ENCODE assay signal across 8 mouse cellular contexts in the genomic region with DNA sequence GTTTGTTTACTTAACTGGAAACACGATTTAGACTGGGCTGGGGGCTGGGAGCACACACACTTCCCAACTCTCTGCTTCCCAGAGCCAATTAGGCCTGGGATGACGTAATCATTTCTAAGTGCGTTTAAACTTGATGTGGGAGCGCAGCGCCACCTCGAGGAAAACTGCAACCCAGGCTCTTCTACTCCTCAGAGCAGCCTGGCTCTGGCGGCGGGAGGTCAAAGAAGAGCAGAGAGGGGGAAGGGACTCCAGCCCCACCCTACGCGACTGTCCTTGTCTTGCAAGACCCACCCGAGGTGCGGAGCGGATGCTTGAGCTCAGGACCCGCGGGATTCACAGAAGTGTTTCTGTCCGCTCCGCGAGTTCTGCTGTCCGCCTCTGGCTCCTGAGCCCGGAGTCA. TPM values are rescaled to one million over a fixed set of nuclear protein-coding genes. Genes with fewer than 3 reads are reported as not detected.
A peak's percentile ranks its signal among the peaks of the same experiment; 100 is the strongest.
DNase-seq lines count a peak whose midpoint lies in the region; ATAC-seq and TF ChIP-seq lines count a peak whose summit lies in the region.

No protein-coding gene starts in this region.

- TF ChIP-seq CTCF in heart, postnatal 0 days (IDR thresholded peaks at IDR 0.05; ENCODE audit: low read depth): peak; percentile 93
- peak; percentile 95 for TF ChIP-seq CTCF in stomach, postnatal 0 days (IDR thresholded peaks at IDR 0.05; ENCODE audit: low read depth)

- 2% methylated on average over 20 of the region's 20 CpGs for WGBS in forebrain, embryonic 13.5 days
- WGBS in heart, postnatal 0 days: 1% methylated on average over 20 of the region's 20 CpGs
- WGBS in liver, embryonic 15.5 days (ENCODE audit: insufficient replicate concordance): 3% methylated on average over 20 of the region's 20 CpGs
- WGBS in neural tube, embryonic 11.5 days: under 1% methylated on average over 20 of the region's 20 CpGs
- 4% methylated on average over 20 of the region's 20 CpGs for WGBS in stomach, postnatal 0 days

- no peaks in the 10 kb centered on the region for H3K9me3 ChIP-seq in forebrain, embryonic 13.5 days (replicated peaks)
- H3K9me3 ChIP-seq in heart, postnatal 0 days (replicated peaks; ENCODE audit: control insufficient read depth, low read length): no peaks in the 10 kb centered on the region
- no peaks in the 10 kb centered on the region for H3K9me3 ChIP-seq in liver, embryonic 15.5 days (replicated peaks)
- no peaks in the 10 kb centered on the region for H3K9me3 ChIP-seq in neural tube, embryonic 11.5 days (ENCODE audit: control insufficient read depth, low read length)
- H3K9me3 ChIP-seq in stomach, postnatal 0 days (ENCODE audit: control insufficient read depth, low read length): no peaks in the 10 kb centered on the region

- H3K27ac ChIP-seq in forebrain, embryonic 13.5 days: no peak overlapping the region
- no peak overlapping the region for H3K27ac ChIP-seq in heart, postnatal 0 days (ENCODE audit: low read depth)
- no peak overlapping the region for H3K27ac ChIP-seq in liver, embryonic 15.5 days (replicated peaks)
- H3K27ac ChIP-seq in neural tube, embryonic 11.5 days (ENCODE audit: low read depth, low read length): no peak overlapping the region
- H3K27ac ChIP-seq in stomach, postnatal 0 days (replicated peaks): no peak overlapping the region

- H3K4me2 ChIP-seq in forebrain, embryonic 13.5 days: peak overlapping the region; percentile 88
- peak overlapping the region; percentile 84 for H3K4me2 ChIP-seq in heart, postnatal 0 days (ENCODE audit: low read depth, low read length)
- H3K4me2 ChIP-seq in liver, embryonic 15.5 days: peak overlapping the region; percentile 64
- peak overlapping the region; percentile 68 for H3K4me2 ChIP-seq in neural tube, embryonic 11.5 days (ENCODE audit: low read depth)
- H3K4me2 ChIP-seq in stomach, postnatal 0 days (replicated peaks; ENCODE audit: low read depth): peak overlapping the region; percentile 78

- TF ChIP-seq EP300 in heart, postnatal 0 days (IDR thresholded peaks at IDR 0.05; ENCODE audit: low read depth): no peak
- TF ChIP-seq EP300 in stomach, postnatal 0 days (optimal IDR thresholded peaks at IDR 0.05): no peak

- peak overlapping the region; percentile 68 for H3K9ac ChIP-seq in forebrain, embryonic 13.5 days
- peak overlapping the region; percentile 39; the same call in 1 of the 2 replicates for H3K9ac ChIP-seq in heart, postnatal 0 days (replicated peaks; ENCODE audit: low read depth, low read length)
- H3K9ac ChIP-seq in liver, embryonic 15.5 days: no peak overlapping the region
- H3K9ac ChIP-seq in neural tube, embryonic 11.5 days (ENCODE audit: low read length): peak overlapping the region; percentile 42
- H3K9ac ChIP-seq in stomach, postnatal 0 days (ENCODE audit: low read length): peak overlapping the region; percentile 57

- no peaks in the 10 kb centered on the region for H3K27me3 ChIP-seq in forebrain, embryonic 13.5 days
- H3K27me3 ChIP-seq in heart, postnatal 0 days (ENCODE audit: control insufficient read depth, insufficient read depth, low read length): peaks cover 22% of the 10 kb centered on the region
- H3K27me3 ChIP-seq in liver, embryonic 15.5 days: peaks cover 42% of the 10 kb centered on the region
- H3K27me3 ChIP-seq in neural tube, embryonic 11.5 days (ENCODE audit: control insufficient read depth, insufficient read depth, low read length): no peaks in the 10 kb centered on the region
- no peaks in the 10 kb centered on the region for H3K27me3 ChIP-seq in stomach, postnatal 0 days (ENCODE audit: control insufficient read depth, insufficient read depth, low read length)

- DNase-seq in CD8-positive naive resting alpha-beta T cell, adult 2 months (ENCODE audit: low read depth in 2 of 2, low spot score in 2 of 2): peak; percentile 3 to 34
- peak; percentile 54 for DNase-seq in c-Kit-positive CD71-positive TER-119-negative erythroid progenitor cells, embryonic 14.5 days (ENCODE audit: low read depth)
- DNase-seq in heart, postnatal 0 days (ENCODE audit: low spot score): peak; percentile 94
- DNase-seq in kidney, postnatal 4 days: peak; percentile 92 to 94
- peak; percentile 90 for DNase-seq in neural tube, embryonic 11.5 days (ENCODE audit: low spot score)
- DNase-seq in stomach, postnatal 0 days (ENCODE audit: low spot score): peak; percentile 90

- H3K36me3 ChIP-seq in forebrain, embryonic 13.5 days (ENCODE audit: poor library complexity, severe bottlenecking): 0 out of 2 replicates have a peak, but pooled peaks cover 5% of the 10 kb centered on the region
- no peaks in the 10 kb centered on the region for H3K36me3 ChIP-seq in heart, postnatal 0 days (replicated peaks; ENCODE audit: control insufficient read depth, insufficient read depth, low read length)
- H3K36me3 ChIP-seq in liver, embryonic 15.5 days (replicated peaks): no peaks in the 10 kb centered on the region
- no peaks in the 10 kb centered on the region for H3K36me3 ChIP-seq in neural tube, embryonic 11.5 days (ENCODE audit: control insufficient read depth, insufficient read depth, low read length)
- H3K36me3 ChIP-seq in stomach, postnatal 0 days (ENCODE audit: control insufficient read depth, insufficient read depth, low read length): no peaks in the 10 kb centered on the region

- peak overlapping the region; percentile 44 for H3K4me3 ChIP-seq in forebrain, embryonic 13.5 days
- H3K4me3 ChIP-seq in heart, postnatal 0 days (ENCODE audit: low read depth, low read length): peak overlapping the region; percentile 42
- H3K4me3 ChIP-seq in liver, embryonic 15.5 days (replicated peaks): peak overlapping the region; percentile 38
- peak overlapping the region; percentile 30 for H3K4me3 ChIP-seq in neural tube, embryonic 11.5 days (ENCODE audit: low read depth, low read length)
- peak overlapping the region; percentile 40 for H3K4me3 ChIP-seq in stomach, postnatal 0 days (ENCODE audit: low read depth, low read length)

- ATAC-seq in forebrain, embryonic 13.5 days: peak; percentile 83
- peak; percentile 76 for ATAC-seq in heart, postnatal 0 days (ENCODE audit: insufficient read depth, low read depth)
- ATAC-seq in liver, embryonic 15.5 days (ENCODE audit: insufficient read depth): no peak
- ATAC-seq in neural tube, embryonic 11.5 days (ENCODE audit: insufficient read depth, low FRiP score, low TSS enrichment): peak; percentile 77
- ATAC-seq in stomach, postnatal 0 days (ENCODE audit: low FRiP score, low TSS enrichment): peak; percentile 75

- H3K4me1 ChIP-seq in forebrain, embryonic 13.5 days: peaks cover 49% of the 10 kb centered on the region
- H3K4me1 ChIP-seq in heart, postnatal 0 days (ENCODE audit: control insufficient read depth, insufficient read depth): no peaks in the 10 kb centered on the region
- peaks cover 12% of the 10 kb centered on the region for H3K4me1 ChIP-seq in liver, embryonic 15.5 days (replicated peaks)
- peaks cover 5% of the 10 kb centered on the region for H3K4me1 ChIP-seq in neural tube, embryonic 11.5 days (ENCODE audit: control insufficient read depth, insufficient read depth, low read length)
- H3K4me1 ChIP-seq in stomach, postnatal 0 days (replicated peaks; ENCODE audit: control insufficient read depth, insufficient read depth): no peaks in the 10 kb centered on the region

RNA-seq across cellular contexts. Expression of a gene that starts 6.8 kb away (rescaled TPM):
- 70.0 and 84.4 TPM in 2 replicates for polyA plus RNA-seq in forebrain, embryonic 13.5 days (2015; fragmentation: Nextera tagmentation; extraction: Ambion mirVana)
- 13.8 and 30.7 TPM in 2 replicates for total RNA-seq in heart, postnatal 0 days (2014; rRNA removed; ENCODE audit: low replicate concordance)
- 21.0 and 26.0 TPM in 2 replicates for polyA plus RNA-seq in heart, postnatal 0 days (2015; fragmentation: Nextera tagmentation; extraction: Ambion mirVana)
- 1.3 and 1.6 TPM in 2 replicates for polyA plus RNA-seq in liver, embryonic 15.5 days (2015; fragmentation: Nextera tagmentation; extraction: Ambion mirVana)
- polyA plus RNA-seq in neural tube, embryonic 11.5 days (2014; fragmentation: Nextera tagmentation; extraction: Ambion mirVana): 40.4 and 41.4 TPM in 2 replicates
- 23.2 and 25.0 TPM in 2 replicates for polyA plus RNA-seq in stomach, postnatal 0 days (2015; fragmentation: Nextera tagmentation; extraction: Ambion mirVana)

RNA-seq across cellular contexts. Expression of a gene that starts 43.6 kb away (rescaled TPM):
- polyA plus RNA-seq in forebrain, embryonic 13.5 days (2015; fragmentation: Nextera tagmentation; extraction: Ambion mirVana): 0.22 and 0.30 TPM in 2 replicates
- 1.1 and 7.5 TPM in 2 replicates for total RNA-seq in heart, postnatal 0 days (2014; rRNA removed; ENCODE audit: low replicate concordance)
- polyA plus RNA-seq in heart, postnatal 0 days (2015; fragmentation: Nextera tagmentation; extraction: Ambion mirVana): 1.3 TPM in 2 replicates
- 0.12 and 0.16 TPM in 2 replicates for polyA plus RNA-seq in liver, embryonic 15.5 days (2015; fragmentation: Nextera tagmentation; extraction: Ambion mirVana)
- polyA plus RNA-seq in neural tube, embryonic 11.5 days (2014; fragmentation: Nextera tagmentation; extraction: Ambion mirVana): 0.35 and 0.37 TPM in 2 replicates
- polyA plus RNA-seq in stomach, postnatal 0 days (2015; fragmentation: Nextera tagmentation; extraction: Ambion mirVana): 19.5 and 22.4 TPM in 2 replicates

RNA-seq across cellular contexts. Expression of a gene that starts 54.7 kb away (rescaled TPM):
- 167 and 179 TPM in 2 replicates for polyA plus RNA-seq in forebrain, embryonic 13.5 days (2015; fragmentation: Nextera tagmentation; extraction: Ambion mirVana)
- total RNA-seq in heart, postnatal 0 days (2014; rRNA removed; ENCODE audit: low replicate concordance): 142 and 230 TPM in 2 replicates
- 657 and 685 TPM in 2 replicates for polyA plus RNA-seq in heart, postnatal 0 days (2015; fragmentation: Nextera tagmentation; extraction: Ambion mirVana)
- 93.3 and 113 TPM in 2 replicates for polyA plus RNA-seq in liver, embryonic 15.5 days (2015; fragmentation: Nextera tagmentation; extraction: Ambion mirVana)
- polyA plus RNA-seq in neural tube, embryonic 11.5 days (2014; fragmentation: Nextera tagmentation; extraction: Ambion mirVana): 152 and 170 TPM in 2 replicates
- polyA plus RNA-seq in stomach, postnatal 0 days (2015; fragmentation: Nextera tagmentation; extraction: Ambion mirVana): 237 and 250 TPM in 2 replicates

Comparison
In these comparisons a context has a peak if more than half of its experiments do, and no peak if none do; other contexts are left out.
1. DNase-seq: peak in every context shown above with its lines; median percentile 94 in heart, postnatal 0 days; 93 in kidney, postnatal 4 days; 90 in neural tube, embryonic 11.5 days; 90 in stomach, postnatal 0 days; 54 in c-Kit-positive CD71-positive TER-119-negative erythroid progenitor cells, embryonic 14.5 days; 18 in CD8-positive naive resting alpha-beta T cell, adult 2 months.